ENCODE assay signal across 12 mouse cellular contexts in the genomic region with DNA sequence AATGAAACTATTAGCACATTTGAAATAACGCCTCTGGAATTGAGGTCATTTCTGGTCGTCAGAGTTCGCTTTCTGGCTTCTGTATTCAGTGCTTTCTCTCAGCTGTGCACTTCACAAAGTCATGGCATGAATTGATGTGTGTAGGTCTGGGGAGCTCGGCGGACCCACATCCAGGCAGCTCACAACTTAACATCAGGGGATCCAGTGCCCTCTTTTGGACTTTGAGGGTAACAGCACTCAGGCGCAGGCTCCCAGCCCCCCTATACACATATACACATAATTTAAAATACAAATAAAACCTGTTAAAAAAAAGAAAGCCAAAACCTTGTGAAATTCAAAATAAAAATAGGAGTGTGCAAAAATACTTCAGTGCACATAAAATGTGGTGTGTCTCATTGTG.
DNase-seq lines count a peak whose midpoint lies in the region; TF ChIP-seq lines count a peak whose summit lies in the region.
"Had no signal": no experiment of that assay in that cellular context is flagged by ENCODE, and none has a peak within 500 bp of the region (broad histone marks: within the 10 kb centered on the region; RNA-seq: fewer than 3 reads in every experiment).

No protein-coding gene starts in this region.

- no peak overlapping the region for H3K4me3 ChIP-seq in kidney, adult 2 months (ENCODE audit: insufficient read depth, low read depth, low read length)
- no peak overlapping the region for H3K4me3 ChIP-seq in cortical plate, adult 2 months (ENCODE audit: insufficient read depth, low read length)
- H3K4me3 ChIP-seq: neural tube, embryonic 13.5 days had no signal

- TF ChIP-seq CTCF in kidney, adult 2 months (conservative IDR thresholded peaks at IDR 0.05; ENCODE audit: insufficient read depth, insufficient read length, low read depth, low read length) = peak; percentile 36
- peak; percentile 32 for TF ChIP-seq CTCF in cortical plate, adult 2 months (IDR thresholded peaks at IDR 0.05; ENCODE audit: extremely low read depth, insufficient read depth, low read length)

- no peak for TF ChIP-seq POLR2A in kidney, adult 2 months (IDR thresholded peaks at IDR 0.05; ENCODE audit: low read depth, low read length)
- no peak for TF ChIP-seq POLR2A in cortical plate, adult 2 months (IDR thresholded peaks at IDR 0.05; ENCODE audit: extremely low read depth, insufficient read depth, low read length)

- DNase-seq in kidney, adult 2 months = no peak
- DNase-seq in kidney, adult 11 months = no peak
- DNase-seq in right cerebral cortex, postnatal 10 days (ENCODE audit: low spot score in 2 of 2) = peak; percentile 47 to 48
- no peak for DNase-seq in right cerebral cortex, postnatal 25 days
- DNase-seq in thymus, postnatal 25 days = peak; percentile 36
- no peak for DNase-seq in urinary bladder, postnatal 10 days (ENCODE audit: low spot score)
- DNase-seq in cerebellum, postnatal 14 days = no peak
- DNase-seq: cerebellum, adult 11-12 months; heart, postnatal 10 days; lung, postnatal 10 days had no signal

- H3K4me1 ChIP-seq in kidney, adult 2 months (ENCODE audit: control insufficient read depth, insufficient read depth, low read length) = no peaks in the 10 kb centered on the region
- no peaks in the 10 kb centered on the region for H3K4me1 ChIP-seq in cortical plate, adult 2 months (ENCODE audit: control insufficient read depth, insufficient read depth, low read length)
- H3K4me1 ChIP-seq: neural tube, embryonic 13.5 days had no signal

- 69% methylated on average over 6 of the region's 6 CpGs for WGBS in kidney, adult 2 months

- no peaks in the 10 kb centered on the region for H3K36me3 ChIP-seq in kidney, adult 2 months (ENCODE audit: control insufficient read depth, insufficient read depth, low read length)
- H3K36me3 ChIP-seq: neural tube, embryonic 13.5 days had no signal

- H3K27ac ChIP-seq in kidney, adult 2 months (ENCODE audit: insufficient read depth, low read depth, low read length) = no peak overlapping the region
- H3K27ac ChIP-seq in cortical plate, adult 2 months (ENCODE audit: insufficient read depth, low read length) = no peak overlapping the region
- H3K27ac ChIP-seq: neural tube, embryonic 13.5 days had no signal

- no peaks in the 10 kb centered on the region for H3K27me3 ChIP-seq in kidney, adult 2 months (replicated peaks; ENCODE audit: control insufficient read depth, insufficient read depth, low read length)
- H3K27me3 ChIP-seq: neural tube, embryonic 13.5 days had no signal

Comparison
In these comparisons a context has a peak if more than half of its experiments do, and no peak if none do; other contexts are left out.
1. DNase-seq: peak in right cerebral cortex, postnatal 10 days (2 of 2) and thymus, postnatal 25 days (single experiment); none in kidney, adult 2 months (single experiment), kidney, adult 11 months (single experiment), right cerebral cortex, postnatal 25 days (single experiment), urinary bladder, postnatal 10 days (single experiment) and cerebellum, postnatal 14 days (0 of 2).